Mouse (Mus musculus): ENCODE measurements around the gene Fuom.

- TF ChIP-seq CTCF (IDR thresholded peaks at IDR 0.05; ENCODE audit: control insufficient read depth, insufficient read depth, insufficient replicate concordance, low read depth, low read length) (no peak), POLR2A (IDR thresholded peaks at IDR 0.05; ENCODE audit: control insufficient read depth, low read depth, low read length) (no peak)
These were observed 48.1 kb downstream of the Fuom start for GRCm38 (mm10) chr7:140054124-140054523.
